Mouse (Mus musculus) cerebellum, postnatal 36 days (tissue): ENCODE results near the gene Safb.

Source experiments
- DNase-seq, 2 experiments: peaks; one replicate each; pipeline ENCODE4 v3.0.0; 2021 to 2022; ENCODE audit warnings: mixed read lengths in 2 of 2

Safb gene

GRCm38 (mm10) chr17:56655311-56655710 is 70.7 kb downstream of the Safb start:
- no peak for DNase-seq
